Mouse (Mus musculus) hindbrain, postnatal 0 days (tissue): ENCODE results near the gene B3galnt1. TPM values are rescaled to one million over a fixed set of nuclear protein-coding genes. Genes with fewer than 3 reads are reported as not detected.
"Not testable (repeated sequence)": the region's sequence is repeated elsewhere in the genome, so short reads cannot be mapped to it uniquely, and the experiment has no call there.

ENCODE experiments used
- ATAC-seq: fragments of 200-750 bp; cut with Nextera tagmentation; 2 replicates; pipeline ENCODE4 v1.8.0; 2017; ENCODE audit warnings: mild to moderate bottlenecking, moderate TSS enrichment, moderate library complexity
- DNase-seq: peaks from one replicate; pipeline ENCODE4 v3.0.0-alpha.2; 2015; ENCODE audit warnings: low spot score
- H3K27ac ChIP-seq: fragments of 300-500 bp; sonication (generic); 2 replicates; pipeline ENCODE4 v1.5.1; 2014; ENCODE audit warnings: mild to moderate bottlenecking
- H3K27me3 ChIP-seq: fragments of 300-500 bp; sonication (generic); 2 replicates; pipeline ENCODE4 v1.6.1; 2014; ENCODE audit warnings: low read length, mixed read lengths; ENCODE audit not compliant: insufficient read depth
- H3K36me3 ChIP-seq: fragments of 300-500 bp; sonication (generic); 2 replicates; pipeline ENCODE4 v1.6.1; 2014; ENCODE audit warnings: low read length, mixed read lengths; ENCODE audit not compliant: insufficient read depth
- H3K4me1 ChIP-seq: fragments of 300-500 bp; sonication (generic); 2 replicates; pipeline ENCODE4 v1.6.1; 2014; ENCODE audit warnings: antibody characterized with exemption, low read length, mixed read lengths; ENCODE audit not compliant: insufficient read depth
- H3K4me2 ChIP-seq: fragments of 300-500 bp; sonication (generic); 2 replicates; pipeline ENCODE4 v1.6.1; 2014; ENCODE audit warnings: low read depth, mild to moderate bottlenecking, low read length, moderate library complexity, mixed read lengths
- H3K4me3 ChIP-seq: fragments of 300-500 bp; sonication (generic); 2 replicates; pipeline ENCODE4 v1.5.1; 2014; ENCODE audit warnings: low read length
- H3K9ac ChIP-seq: fragments of 300-500 bp; sonication (generic); replicated peaks from 2 replicates; pipeline ENCODE4 v1.6.1; 2014; ENCODE audit warnings: mild to moderate bottlenecking, low read length, moderate library complexity, mixed read lengths
- H3K9me3 ChIP-seq: fragments of 300-500 bp; sonication (generic); 2 replicates; pipeline ENCODE4 v1.6.1; 2016; ENCODE audit warnings: low read length, mixed read lengths
- CTCF ChIP-seq: IDR thresholded peaks from 2 replicates; pipeline ENCODE4 v1.5.1; 2016; ENCODE audit warnings: antibody characterized with exemption, control low read depth, low read depth
- WGBS: fragments of 180-500 bp; shearing (Covaris S2); extraction: QIAGEN DNeasy Blood & Tissue Kit; methylation state at CpG from one replicate; pipeline ENCODE4 v1.1.7; 2014; 5-methylcytosine and 5-hydroxymethylcytosine counted together
- polyA plus RNA-seq: library from polyadenylated mRNA; unstranded; fragments of >200 nt; fragmentation: Nextera tagmentation; extraction: Ambion mirVana; gene quantifications from 2 replicates; pipeline ENCODE4 v1.2.1, GENCODE M21; 2015
- total RNA-seq: library from RNA; depleted of rRNA; stranded (reverse); fragments of >200 nt; gene quantifications from 2 replicates; pipeline ENCODE4 v1.2.3, GENCODE M21; 2014

Gene B3galnt1
- total and polyA plus RNA-seq, 2 experiments from 2014 or later = 67.0 to 90.6 TPM

DNA sequence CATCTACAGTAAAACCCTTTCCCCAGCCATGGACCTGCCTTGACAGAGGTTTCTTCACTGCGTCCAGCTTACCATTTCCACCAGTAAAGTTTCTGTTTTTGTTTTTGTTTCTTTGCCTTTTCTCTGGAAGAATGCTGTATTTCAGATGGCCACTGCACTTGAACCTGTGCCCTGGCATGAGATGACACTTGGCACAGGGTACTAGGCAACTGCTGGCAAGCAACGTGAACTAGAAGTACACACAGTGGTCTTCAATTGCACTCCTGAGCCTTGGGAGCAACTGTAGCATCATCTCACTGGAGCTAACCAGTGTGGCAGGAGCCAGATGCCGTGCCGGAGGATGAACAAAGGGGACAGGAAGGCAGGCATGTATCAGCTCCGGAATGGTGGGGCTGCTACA lies 26.2 kb downstream of the B3galnt1 start:
- Histone ChIP-seq H3K9ac (no peak overlapping the region), H3K4me3 (no peak overlapping the region), H3K9me3 (no peaks in the 10 kb centered on the region), H3K4me2 (no peak overlapping the region), H3K4me1 (no peaks in the 10 kb centered on the region), H3K27me3 (no peaks in the 10 kb centered on the region), H3K36me3 (peaks cover 16% of the 10 kb centered on the region; the same call in 1 of the 2 replicates), H3K27ac (no peak overlapping the region)
- ATAC-seq (0 out of 2 replicates have a peak, but pooled peaks have one; percentile 32), DNase-seq (no peak)
- TF ChIP-seq CTCF = no peak
- 57% methylated on average over 5 of the region's 5 CpGs for WGBS

DNA sequence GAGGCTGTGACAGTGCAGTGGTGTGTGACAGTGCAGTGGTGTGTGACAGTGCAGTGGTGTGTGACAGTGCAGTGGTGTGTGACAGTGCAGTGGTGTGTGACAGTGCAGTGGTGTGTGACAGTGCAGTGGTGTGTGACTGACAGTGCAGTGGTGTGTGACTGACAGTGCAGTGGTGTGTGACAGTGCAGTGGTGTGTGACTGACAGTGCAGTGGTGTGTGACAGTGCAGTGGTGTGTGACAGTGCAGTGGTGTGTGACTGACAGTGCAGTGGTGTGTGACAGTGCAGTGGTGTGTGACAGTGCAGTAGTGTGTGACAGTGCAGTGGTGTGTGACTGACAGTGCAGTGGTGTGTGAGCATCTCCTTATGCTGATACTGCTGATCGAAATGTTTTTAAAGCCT lies 33.2 kb downstream of the B3galnt1 start:
- WGBS = 94% methylated on average over 1 of the region's 1 CpGs
- not testable (repeated sequence) for H3K36me3 ChIP-seq, H3K4me1 ChIP-seq, H3K9ac ChIP-seq, H3K4me2 ChIP-seq, H3K27ac ChIP-seq, H3K9me3 ChIP-seq, DNase-seq, H3K27me3 ChIP-seq, H3K4me3 ChIP-seq, ATAC-seq

- Histone ChIP-seq H3K4me1 (no peaks in the 10 kb centered on the region), H3K27ac (no peak overlapping the region), H3K4me3 (no peak overlapping the region), H3K9me3 (no peaks in the 10 kb centered on the region), H3K9ac (no peak overlapping the region), H3K36me3 (no peaks in the 10 kb centered on the region), H3K4me2 (no peak overlapping the region), H3K27me3 (no peaks in the 10 kb centered on the region)
- no peak for DNase-seq
- no peak for TF ChIP-seq CTCF
- ATAC-seq = no peak
- 81% methylated on average over 6 of the region's 6 CpGs for WGBS
Measured at GRCm38 (mm10) chr3:69563406-69563805, 35.4 kb downstream of the B3galnt1 start.

GRCm38 (mm10) chr3:69561686-69562085 lies 37.1 kb downstream of the B3galnt1 start:
- Histone ChIP-seq H3K9me3 (no peaks in the 10 kb centered on the region), H3K27me3 (no peaks in the 10 kb centered on the region), H3K4me1 (no peaks in the 10 kb centered on the region), H3K4me3 (no peak overlapping the region), H3K4me2 (no peak overlapping the region), H3K36me3 (no peaks in the 10 kb centered on the region), H3K9ac (no peak overlapping the region), H3K27ac (no peak overlapping the region)
- TF ChIP-seq CTCF = no peak
- DNase-seq (no peak), ATAC-seq (no peak)
- WGBS = 80% methylated on average over 5 of the region's 5 CpGs

DNA sequence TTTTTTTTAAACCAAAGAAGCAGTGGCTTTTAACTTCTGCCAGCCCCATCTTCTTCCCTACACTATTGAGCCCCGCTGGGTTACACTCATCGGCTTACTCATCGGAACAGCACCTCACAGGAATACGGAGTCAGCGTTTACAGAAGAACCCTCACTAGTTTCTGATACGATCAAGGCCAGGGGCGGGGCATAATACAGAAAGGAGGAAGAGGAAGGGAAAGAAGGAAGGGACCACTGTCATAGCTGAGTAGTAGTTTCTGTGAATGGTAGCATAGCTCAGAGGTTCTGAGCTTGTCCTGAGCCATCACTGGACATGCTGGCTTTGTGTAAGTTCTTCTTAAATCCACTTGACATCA lies 38.8 kb downstream of the B3galnt1 start:
- ATAC-seq = no peak

GRCm38 (mm10) chr3:69559316-69559974 lies 39.3 kb downstream of the B3galnt1 start:
- no peak overlapping the region for H3K4me2 ChIP-seq
- 90% methylated on average over 6 of the region's 6 CpGs for WGBS
- H3K27ac ChIP-seq = no peak overlapping the region
- H3K4me3 ChIP-seq = no peak overlapping the region
- H3K27me3 ChIP-seq = no peaks in the 10 kb centered on the region
- ATAC-seq (no peak), DNase-seq (no peak)
- no peak overlapping the region for H3K9ac ChIP-seq
- 0 out of 2 replicates have a peak, but pooled peaks cover 6% of the 10 kb centered on the region for H3K4me1 ChIP-seq
- no peaks in the 10 kb centered on the region for H3K9me3 ChIP-seq
- no peak for TF ChIP-seq CTCF
- no peaks in the 10 kb centered on the region for H3K36me3 ChIP-seq

More for the DNA sequence above, 38.8 kb downstream of the B3galnt1 start:
- Histone ChIP-seq H3K27me3 (no peaks in the 10 kb centered on the region), H3K4me3 (no peak overlapping the region), H3K27ac (no peak overlapping the region), H3K4me1 (0 out of 2 replicates have a peak, but pooled peaks cover 6% of the 10 kb centered on the region), H3K9ac (no peak overlapping the region), H3K9me3 (no peaks in the 10 kb centered on the region), H3K36me3 (no peaks in the 10 kb centered on the region), H3K4me2 (no peak overlapping the region)
- 91% methylated on average over 7 of the region's 7 CpGs for WGBS
- TF ChIP-seq CTCF = no peak
- no peak for DNase-seq

- 72% methylated on average over 12 of the region's 12 CpGs for WGBS
Measured at GRCm38 (mm10) chr3:69556092-69556778, 42.5 kb downstream of the B3galnt1 start.

More at GRCm38 (mm10) chr3:69556092-69556778, 42.5 kb downstream of the B3galnt1 start:
- Histone ChIP-seq H3K27ac (no peak overlapping the region), H3K4me2 (no peak overlapping the region), H3K4me3 (no peak overlapping the region), H3K4me1 (0 out of 2 replicates have a peak, but pooled peaks cover 6% of the 10 kb centered on the region), H3K9me3 (no peaks in the 10 kb centered on the region), H3K27me3 (no peaks in the 10 kb centered on the region), H3K36me3 (no peaks in the 10 kb centered on the region), H3K9ac (no peak overlapping the region)
- ATAC-seq = no peak
- DNase-seq = no peak
- no peak for TF ChIP-seq CTCF
